Mouse (Mus musculus) heart, postnatal 0 days (tissue): ENCODE measurements around the gene Klf12.

ENCODE experiments used
- CTCF ChIP-seq: IDR thresholded peaks from 2 replicates; pipeline ENCODE4 v1.5.1; 2016; ENCODE audit warnings: antibody characterized with exemption, control low read depth, low read depth
- EP300 ChIP-seq: IDR thresholded peaks from 2 replicates; pipeline ENCODE4 v1.6.1; 2016; ENCODE audit warnings: antibody characterized with exemption, low read depth

- TF ChIP-seq CTCF (no peak), EP300 (no peak)
Measured at GRCm38 (mm10) chr14:99850350-99850749, 434.1 kb downstream of the Klf12 start.
